Mouse (Mus musculus): ENCODE data around the gene Edf1.

The Edf1 gene

DNA sequence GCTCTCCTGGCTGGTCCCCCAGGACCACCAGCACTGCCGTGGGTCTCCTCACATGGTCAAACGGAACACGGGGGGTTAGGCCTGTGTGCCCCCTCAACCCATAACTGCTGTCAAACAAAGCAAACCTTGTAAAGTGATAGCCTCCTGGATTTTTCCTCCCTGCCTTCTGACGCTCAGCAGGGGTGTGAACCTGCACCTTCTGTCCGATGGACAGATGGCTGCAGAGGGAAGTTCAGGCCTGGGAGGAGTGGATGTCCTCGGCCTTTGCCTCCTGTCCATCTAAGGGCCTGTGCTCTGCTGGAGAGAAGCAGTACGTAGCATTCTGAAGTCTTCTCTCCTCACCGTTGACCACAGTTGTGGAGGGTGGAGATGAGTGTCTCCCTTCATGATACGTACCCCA is 4.3 kb downstream of the Edf1 start:
- no peak for DNase-seq (ENCODE audit: low spot score)

- no peak for DNase-seq (ENCODE audit: low spot score)
Measured at GRCm38 (mm10) chr2:25565741-25566140, 8.1 kb downstream of the Edf1 start.

- no peak for DNase-seq (ENCODE audit: low spot score)
Measured at GRCm38 (mm10) chr2:25566558-25566957, 8.9 kb downstream of the Edf1 start.

DNA sequence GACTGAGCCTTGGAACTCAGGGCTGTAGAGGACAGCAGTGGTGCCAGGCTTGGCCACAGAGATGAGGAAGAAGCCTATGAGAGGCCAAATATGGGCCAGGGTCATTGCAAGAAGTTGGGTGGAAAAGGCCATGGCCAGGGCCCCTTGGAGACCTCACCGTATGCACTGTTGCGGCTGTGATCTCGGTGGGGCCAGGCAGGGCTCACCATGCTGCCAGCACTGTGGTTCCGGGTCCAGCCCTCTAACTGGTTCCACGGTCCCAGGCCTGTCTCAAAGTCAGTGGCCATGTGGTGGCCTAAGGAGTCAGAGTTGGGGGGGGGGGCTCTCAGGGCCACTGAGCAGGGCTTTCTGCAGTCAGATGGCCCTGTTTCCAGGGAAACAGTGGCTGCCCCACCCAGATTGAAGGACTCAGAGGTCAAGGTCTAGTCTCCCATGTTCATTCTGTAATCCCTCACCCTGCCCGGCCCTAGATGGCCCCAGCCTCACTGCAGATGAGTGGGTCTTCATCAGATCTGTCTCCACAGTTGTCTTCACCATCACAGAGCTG is 10.9 kb downstream of the Edf1 start:
- DNase-seq (ENCODE audit: low spot score) = no peak

GRCm38 (mm10) chr2:25569323-25569722 is 11.7 kb downstream of the Edf1 start:
- DNase-seq (ENCODE audit: low spot score) = no peak

DNA sequence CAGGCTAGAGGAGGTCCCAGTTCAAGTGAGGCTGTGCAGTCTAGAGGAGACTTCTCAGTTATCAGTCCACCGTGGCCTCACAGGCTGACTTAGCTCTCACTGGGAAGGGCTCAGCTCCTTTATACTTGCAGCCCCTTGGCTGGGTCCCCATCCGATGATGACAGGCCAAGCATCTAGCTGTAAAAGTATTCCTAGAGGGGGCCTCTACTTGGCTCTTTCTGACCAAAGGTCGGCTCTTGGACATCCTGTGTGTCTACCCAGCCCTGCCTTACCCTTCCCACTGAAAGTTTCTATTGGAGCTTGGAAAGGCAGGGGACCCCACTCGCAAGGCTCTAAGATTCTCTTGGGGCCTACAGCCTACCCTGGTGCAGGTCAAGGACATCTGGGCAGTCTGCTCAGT is 13.6 kb downstream of the Edf1 start:
- no peak for DNase-seq (ENCODE audit: low spot score)

GRCm38 (mm10) chr2:25573068-25573467 is 15.4 kb downstream of the Edf1 start:
- no peak for DNase-seq (ENCODE audit: low spot score)

- DNase-seq (ENCODE audit: low spot score) = no peak
Measured at GRCm38 (mm10) chr2:25574136-25574535, 16.5 kb downstream of the Edf1 start.

- peak; percentile 96 for DNase-seq (ENCODE audit: low spot score)
Measured at GRCm38 (mm10) chr2:25574579-25575431, 17.2 kb downstream of the Edf1 start, which contains the start of the genes Mamdc4 and Phpt1. Gene Mamdc4, minus strand, starts transcription at chr2:25574845. Gene Phpt1, minus strand, starts transcription at chr2:25575224.

- peak; percentile 71 for DNase-seq (ENCODE audit: low spot score)
Measured at GRCm38 (mm10) chr2:25575432-25576027, 17.9 kb downstream of the Edf1 start.

GRCm38 (mm10) chr2:25576028-25576850 is 18.6 kb downstream of the Edf1 start:
- no peak for DNase-seq (ENCODE audit: low spot score)

DNA sequence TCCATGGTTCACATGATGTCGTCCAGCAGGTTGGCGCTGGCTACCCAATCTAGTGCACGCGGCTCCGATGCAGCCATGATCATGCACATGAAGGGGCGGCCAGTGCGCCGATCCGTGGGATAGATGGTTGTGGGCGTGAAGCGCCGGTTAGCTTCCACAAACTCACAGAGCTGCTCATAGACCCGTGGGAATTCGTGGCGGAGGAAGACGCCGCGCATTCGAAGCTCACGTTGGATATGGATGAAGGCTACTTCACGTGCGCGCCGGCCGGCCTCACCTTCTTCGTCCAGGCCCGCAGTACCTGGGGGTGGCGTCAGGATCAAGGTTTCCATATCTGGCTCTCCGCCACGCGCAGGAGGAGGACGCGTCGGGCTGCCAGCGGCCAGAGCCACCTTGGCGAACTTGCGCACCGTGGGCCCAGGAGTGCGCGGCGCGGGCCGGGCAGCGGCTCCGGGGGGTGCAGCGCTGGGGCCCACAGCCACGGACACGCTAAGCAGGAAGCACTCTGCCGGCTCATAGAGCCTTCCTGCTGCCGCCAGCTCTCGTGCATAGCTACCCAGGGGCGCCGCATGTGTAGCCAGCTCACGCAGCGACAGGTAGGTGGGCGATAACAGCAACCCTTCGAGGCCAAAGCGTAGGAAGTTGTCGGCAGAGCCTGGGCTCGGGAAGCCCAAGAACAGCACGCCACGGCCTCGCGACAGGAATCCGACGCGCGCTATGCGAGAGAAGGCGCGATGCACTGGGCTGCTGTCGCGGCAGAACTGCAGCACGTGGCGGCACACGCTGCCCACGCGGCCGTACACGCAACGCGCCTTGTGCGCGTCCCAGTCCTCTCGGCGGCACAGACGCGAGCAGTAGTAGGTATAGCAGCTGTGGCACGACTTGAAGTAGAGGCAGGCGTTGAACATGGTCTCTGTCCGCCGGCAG is 19.6 kb downstream of the Edf1 start:
- DNase-seq (ENCODE audit: low spot score) = no peak

GRCm38 (mm10) chr2:25577951-25578795 is 20.5 kb downstream of the Edf1 start:
- DNase-seq (ENCODE audit: low spot score) = no peak

GRCm38 (mm10) chr2:25578796-25579736 is 21.4 kb downstream of the Edf1 start:
- DNase-seq (ENCODE audit: low spot score) = no peak

DNA sequence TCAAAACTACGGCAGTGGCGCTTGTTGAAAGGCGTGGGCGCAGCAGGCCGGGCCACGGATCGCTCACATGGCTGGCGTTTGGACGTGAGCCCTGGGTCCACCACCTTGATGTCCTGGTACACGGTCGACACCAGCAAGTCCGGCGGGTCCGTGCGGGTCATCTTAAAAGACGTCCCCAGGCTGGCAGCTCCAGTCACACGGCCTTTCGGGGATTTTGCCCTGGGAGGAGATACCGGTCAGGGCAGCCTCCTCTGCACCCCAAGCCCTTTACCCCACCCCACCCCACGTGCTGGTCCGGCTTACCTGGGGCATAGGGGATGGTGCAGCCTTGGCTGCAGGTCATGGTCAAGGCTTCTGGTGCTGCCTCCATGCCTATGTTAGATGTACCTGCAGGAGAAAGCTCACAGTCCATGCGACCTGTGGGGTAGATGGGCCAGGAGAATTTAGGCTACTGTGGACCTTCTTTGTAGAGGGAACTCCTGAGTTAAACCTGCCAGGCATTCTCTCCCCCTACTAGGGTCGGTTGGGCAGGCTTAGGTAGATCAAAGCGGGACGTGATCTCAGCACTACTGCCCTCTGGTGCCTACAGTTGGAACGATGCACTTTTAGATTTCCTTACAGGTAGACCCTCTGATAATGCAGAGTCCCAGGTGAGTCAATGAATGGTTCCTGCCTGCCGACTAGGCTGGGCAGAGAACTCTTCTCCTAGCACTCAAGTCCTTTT is 22.3 kb downstream of the Edf1 start:
- no peak for DNase-seq (ENCODE audit: low spot score)

- DNase-seq (ENCODE audit: low spot score) = no peak
Measured at GRCm38 (mm10) chr2:25580621-25581101, 23.0 kb downstream of the Edf1 start.

DNA sequence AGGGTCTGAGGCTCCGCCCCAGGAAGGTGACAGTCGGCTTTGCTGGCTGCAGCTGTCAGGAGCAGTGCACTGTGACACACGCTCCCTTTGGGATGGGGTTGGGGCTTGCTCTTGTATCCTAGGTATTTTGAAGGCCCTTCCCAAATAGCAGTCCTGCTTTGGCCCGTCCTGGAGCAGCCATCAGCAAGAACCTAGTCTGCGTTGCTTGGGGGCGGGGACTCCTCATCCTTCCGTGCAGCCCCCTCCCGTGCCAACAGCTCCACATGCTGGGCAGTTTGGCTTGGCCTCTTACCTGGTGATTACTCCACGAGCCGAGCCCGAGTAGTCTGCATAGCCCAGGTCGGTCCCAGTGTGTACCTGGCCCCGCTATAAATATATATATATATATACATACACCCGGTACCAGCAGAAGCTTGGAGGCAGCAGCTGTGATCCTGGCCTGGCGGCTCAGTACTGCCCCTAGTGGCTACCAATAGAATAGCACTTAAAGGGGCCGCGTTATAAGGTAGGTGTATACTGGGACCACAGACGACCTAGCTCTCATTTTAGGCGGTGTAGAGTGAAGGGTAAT is 23.7 kb downstream of the Edf1 start, which contains the start of gene Ajm1:
Ajm1 (minus strand) TSS at position 464 of the 571 bp plus-strand sequence.
- DNase-seq (ENCODE audit: low spot score) = peak; percentile 78

GRCm38 (mm10) chr2:25581901-25582301 is 24.3 kb downstream of the Edf1 start:
- DNase-seq (ENCODE audit: low spot score) = no peak
